Mouse (Mus musculus) central nervous system, embryonic 18 days (tissue): ENCODE results near the gene Tpt1. TPM values are rescaled to one million over a fixed set of nuclear protein-coding genes. Genes with fewer than 3 reads are reported as not detected.

Experiments used
- polyA plus RNA-seq: library from polyadenylated mRNA; depleted of rRNA; stranded (reverse); fragments of >200 nt; gene quantifications from 2 replicates; pipeline ENCODE4 v1.2.3, GENCODE M21; 2012; rRNA removed

Tpt1 gene
- 1,677 and 1,692 TPM in 2 replicates for polyA plus RNA-seq

GRCm38 (mm10) chr14:75844867-75845697, at the start of gene Tpt1:
Tpt1 (plus strand) TSS chr14:75845093.

Other genes with a start within 250 kb of the Tpt1 start
- gene Erich6b, start 202.8 kb upstream of the Tpt1 start, polyA plus RNA-seq, result not detected in 2 replicates
- gene Cog3, start 90.6 kb upstream of the Tpt1 start, polyA plus RNA-seq, result 25.7 and 27.2 TPM in 2 replicates
- 14.0 and 15.6 TPM in 2 replicates for gene Slc25a30, start 58.1 kb upstream of the Tpt1 start, polyA plus RNA-seq
- gene Kctd4, start 109.9 kb downstream of the Tpt1 start, polyA plus RNA-seq, result 9.4 and 9.5 TPM in 2 replicates
- gene Gtf2f2, start 165.8 kb downstream of the Tpt1 start, polyA plus RNA-seq, result 29.2 and 30.4 TPM in 2 replicates